Mouse (Mus musculus) erythroblast, embryonic 14.5 days (primary cell): ENCODE data around the gene Zic2.

Experiments used
- GATA1 ChIP-seq: IDR thresholded peaks from 2 replicates; pipeline ENCODE4 v1.6.1; 2012; ENCODE audit warnings: low read length, inconsistent platforms, mixed read lengths
- TAL1 ChIP-seq: IDR thresholded peaks from 3 replicates; pipeline ENCODE4 v1.6.1; 2012; ENCODE audit warnings: low read length, inconsistent platforms, mixed read lengths

DNA sequence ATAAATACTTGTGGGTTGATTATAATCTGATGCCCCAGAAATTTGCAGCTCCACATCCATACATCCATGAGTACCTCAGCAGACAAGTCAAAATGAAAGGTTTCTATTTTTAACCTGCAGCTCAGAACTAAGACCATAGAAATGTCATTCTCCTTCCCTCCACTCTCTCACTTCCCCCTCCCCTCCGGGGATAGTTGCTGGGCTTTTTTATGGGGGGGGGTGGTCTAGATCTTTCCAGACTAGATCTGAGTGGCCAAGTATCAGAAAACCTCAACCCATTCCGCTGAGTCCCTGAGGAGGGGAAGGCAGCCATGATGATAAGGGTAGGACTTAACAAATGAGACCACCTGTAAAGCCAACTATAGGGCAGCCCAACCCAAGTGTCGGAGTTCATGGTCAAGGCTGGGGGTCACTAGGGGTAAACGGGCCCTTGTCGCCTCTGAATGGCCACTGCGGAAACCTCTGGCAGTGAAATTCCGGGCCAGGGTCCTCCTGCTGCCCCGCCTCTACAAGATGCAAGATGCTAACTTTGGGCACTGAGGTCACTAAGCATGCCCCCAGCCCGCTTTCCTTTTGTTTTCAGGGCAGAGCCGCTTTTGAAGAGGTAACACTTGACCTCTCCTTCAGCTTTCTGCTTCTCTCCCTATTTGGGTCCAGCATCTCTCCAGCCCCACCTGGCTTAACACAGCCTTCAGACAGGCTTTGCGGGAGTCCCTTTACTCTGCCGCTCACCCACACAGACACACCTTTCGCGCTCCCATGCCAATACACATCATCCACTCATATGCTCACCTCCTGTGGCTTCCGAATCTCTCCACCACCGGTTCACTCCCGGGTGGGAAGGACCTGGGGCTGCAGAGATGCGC is 8.6 kb downstream of the Zic2 start:
- TF ChIP-seq GATA1 (no peak), TAL1 (no peak)
